ENCODE assay signal across 29 mouse cellular contexts in the genomic region with DNA sequence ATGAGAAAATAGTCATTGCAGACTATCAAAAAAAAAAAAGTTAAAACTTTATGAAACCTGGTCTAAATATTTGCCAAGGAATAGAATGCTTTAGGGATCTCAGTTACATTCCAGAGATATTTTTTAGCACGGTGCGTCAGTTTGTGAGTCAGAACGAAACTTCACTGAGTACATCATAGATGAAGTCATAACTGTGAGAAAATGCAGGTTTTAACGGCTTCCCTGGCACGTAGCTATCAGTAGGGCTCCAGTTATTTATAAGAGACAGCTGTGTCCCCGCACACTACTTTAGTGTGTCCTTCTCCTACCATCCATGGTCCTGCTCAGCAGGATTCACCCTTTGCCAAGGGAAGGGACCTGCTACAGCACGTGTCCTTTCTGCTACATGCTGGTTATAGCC. TPM values are rescaled to one million over a fixed set of nuclear protein-coding genes. Genes with fewer than 3 reads are reported as not detected.
DNase-seq lines count a peak whose midpoint lies in the region; ATAC-seq and TF ChIP-seq lines count a peak whose summit lies in the region.
"Had no signal": no experiment of that assay in that cellular context is flagged by ENCODE, and none has a peak within 500 bp of the region (broad histone marks: within the 10 kb centered on the region; RNA-seq: fewer than 3 reads in every experiment).

No protein-coding gene starts in this region.

- no peak overlapping the region for H3K4me3 ChIP-seq in limb, embryonic 13.5 days
- no peak overlapping the region for H3K4me3 ChIP-seq in limb, embryonic 10.5 days
- H3K4me3 ChIP-seq in myocyte: no peak overlapping the region
- H3K4me3 ChIP-seq: forebrain, embryonic 12.5 days; heart, embryonic 12.5 days; intestine, embryonic 15.5 days; limb, embryonic 15.5 days; liver, embryonic 13.5 days; neural tube, embryonic 15.5 days; stomach, embryonic 15.5 days had no signal

- peak; percentile 50 for ATAC-seq in limb, embryonic 13.5 days (ENCODE audit: low FRiP score, low read depth)
- ATAC-seq in Patski: peak; percentile 77
- ATAC-seq: CD4-positive, CD25-positive, alpha-beta regulatory T cell, adult 4 months; forebrain, postnatal 0 days; intestine, embryonic 15.5 days had no signal

- peaks cover 6% of the 10 kb centered on the region for H3K36me3 ChIP-seq in limb, embryonic 13.5 days
- peaks cover 19% of the 10 kb centered on the region for H3K36me3 ChIP-seq in limb, embryonic 10.5 days
- peaks cover 7% of the 10 kb centered on the region for H3K36me3 ChIP-seq in myocyte (ENCODE audit: control insufficient read depth, insufficient read depth)
- H3K36me3 ChIP-seq: heart, embryonic 12.5 days; intestine, embryonic 15.5 days; liver, embryonic 13.5 days; neural tube, embryonic 15.5 days; stomach, embryonic 15.5 days had no signal

- no peak overlapping the region for H3K4me2 ChIP-seq in limb, embryonic 13.5 days (replicated peaks)
- H3K4me2 ChIP-seq in myocyte (ENCODE audit: low read depth): peak overlapping the region; percentile 22
- H3K4me2 ChIP-seq: forebrain, embryonic 12.5 days; heart, embryonic 12.5 days; intestine, embryonic 15.5 days; limb, embryonic 15.5 days; liver, embryonic 13.5 days; neural tube, embryonic 15.5 days; stomach, embryonic 15.5 days had no signal

- peaks cover 27% of the 10 kb centered on the region for H3K4me1 ChIP-seq in limb, embryonic 13.5 days
- peaks cover 12% of the 10 kb centered on the region for H3K4me1 ChIP-seq in limb, embryonic 10.5 days
- H3K4me1 ChIP-seq: liver, embryonic 13.5 days had no signal

- TF ChIP-seq CTCF in Patski (IDR thresholded peaks at IDR 0.05): no peak

- H3ac ChIP-seq in myocyte (ENCODE audit: control insufficient read depth, insufficient read length): no peak overlapping the region

- no peak overlapping the region for H3K9ac ChIP-seq in limb, embryonic 13.5 days
- H3K9ac ChIP-seq: forebrain, embryonic 12.5 days; forebrain, postnatal 0 days; heart, embryonic 12.5 days; intestine, embryonic 15.5 days; limb, embryonic 15.5 days; liver, embryonic 13.5 days; neural tube, embryonic 15.5 days; stomach, embryonic 15.5 days had no signal

- peaks cover 79% of the 10 kb centered on the region for H3K79me2 ChIP-seq in myocyte (ENCODE audit: control insufficient read depth, insufficient read depth)

- DNase-seq in heart, adult 11 months: peak; percentile 53
- DNase-seq in heart, adult 8-10 months (ENCODE audit: low spot score): no peak
- no peak for DNase-seq in limb, embryonic 10.5 days (ENCODE audit: low spot score)
- DNase-seq in Patski (ENCODE audit: low read depth, low spot score): no peak
- DNase-seq in kidney, adult 18-20 months: no peak
- no peak for DNase-seq in lung, postnatal 36 days
- DNase-seq: adrenal gland, postnatal 10 days; cerebellum, adult 11 months; cerebellum, adult 9-10 months; forebrain, postnatal 0 days; gastrocnemius, postnatal 14 days; heart, postnatal 4 days; kidney, adult 8-10 months; kidney, postnatal 4 days; liver, embryonic 13.5 days; lung, adult 2 months; lung, postnatal 10 days; midbrain, embryonic 14.5 days; thymus, postnatal 14 days had no signal

- TF ChIP-seq POLR2A in myocyte (IDR thresholded peaks at IDR 0.05; ENCODE audit: insufficient read length, low read depth): no peak

- H3K27me3 ChIP-seq in limb, embryonic 13.5 days: no peaks in the 10 kb centered on the region
- H3K27me3 ChIP-seq in limb, embryonic 10.5 days (ENCODE audit: low read depth, poor library complexity, severe bottlenecking): no peaks in the 10 kb centered on the region
- no peaks in the 10 kb centered on the region for H3K27me3 ChIP-seq in Patski
- H3K27me3 ChIP-seq in myocyte (ENCODE audit: control insufficient read depth, insufficient read depth, insufficient read length): no peaks in the 10 kb centered on the region
- H3K27me3 ChIP-seq: forebrain, embryonic 12.5 days; heart, embryonic 12.5 days; intestine, embryonic 15.5 days; limb, embryonic 15.5 days; neural tube, embryonic 15.5 days; stomach, embryonic 15.5 days had no signal

- WGBS in limb, embryonic 13.5 days: 48% methylated on average over 7 of the region's 7 CpGs
- 89% methylated on average over 7 of the region's 7 CpGs for WGBS in limb, embryonic 10.5 days

- H3K9me3 ChIP-seq in limb, embryonic 13.5 days: no peaks in the 10 kb centered on the region
- no peaks in the 10 kb centered on the region for H3K9me3 ChIP-seq in limb, embryonic 10.5 days (replicated peaks)
- H3K9me3 ChIP-seq: forebrain, embryonic 12.5 days; heart, embryonic 12.5 days; intestine, embryonic 15.5 days; limb, embryonic 15.5 days; liver, embryonic 13.5 days; neural tube, embryonic 15.5 days; stomach, embryonic 15.5 days had no signal

- in situ Hi-C loops in Patski (cut with MboI; ENCODE audit: low pct_unique_long_range_greater_than_20kb): no loop called here

- no peak overlapping the region for H3K27ac ChIP-seq in limb, embryonic 13.5 days
- H3K27ac ChIP-seq in limb, embryonic 10.5 days: no peak overlapping the region
- H3K27ac ChIP-seq: forebrain, embryonic 12.5 days; intestine, embryonic 15.5 days; kidney, postnatal 0 days; limb, embryonic 15.5 days; liver, embryonic 13.5 days; neural tube, embryonic 15.5 days; stomach, embryonic 15.5 days had no signal

- CTCF ChIA-PET in Patski (lab: Charles Lee): interaction anchor here (1.0 kb wide), 1 partner anchor 26 kb away, joined by 3 read pairs; no protein-coding TSS in a partner anchor

- POLR2A ChIA-PET in Patski (lab: Charles Lee): interaction anchor here (0.6 kb wide), 1 partner anchor 84 kb away, joined by 3 read pairs; no protein-coding TSS in a partner anchor

TF ChIP-seq in myocyte, 11 proteins besides CTCF, POLR2A, EP300 and RAD21:
- TF ChIP-seq CEBPB (IDR thresholded peaks at IDR 0.05; ENCODE audit: insufficient read depth, poor library complexity, severe bottlenecking): no peak
- TF ChIP-seq SRF (IDR thresholded peaks at IDR 0.05; ENCODE audit: control insufficient read depth, insufficient read length, low read depth): no peak
- peak in 1 of 3 experiments; percentile 7 for TF ChIP-seq MYOG (IDR thresholded peaks at IDR 0.05; ENCODE audit: control insufficient read depth in 1 of 3, insufficient read depth in 1 of 3, insufficient read length in 2 of 3, low read depth in 2 of 3)
- TF ChIP-seq POLR2AphosphoS2 (IDR thresholded peaks at IDR 0.05; ENCODE audit: insufficient read length, low read depth): no peak
- peak; percentile 2 for TF ChIP-seq USF1 (IDR thresholded peaks at IDR 0.05; ENCODE audit: low read depth)
- TF ChIP-seq MYOD1 (IDR thresholded peaks at IDR 0.05; ENCODE audit: control insufficient read depth in 1 of 3, insufficient read length in 2 of 3, low read depth in 2 of 3): peak in 1 of 3 experiments; percentile 30
TF ChIP-seq in myocyte: peak in this region for 3.

RNA-seq across cellular contexts. Expression of a gene that starts 44.0 kb away (rescaled TPM):
- total RNA-seq in heart, adult 8-10 months (2022): under 1 TPM; 0.73 to 0.91 (median 0.83) TPM
- 51.6 and 58.8 TPM in 2 replicates for polyA plus RNA-seq in limb, embryonic 13.5 days (2015; fragmentation: Nextera tagmentation; extraction: Ambion mirVana)
- polyA plus RNA-seq in limb, embryonic 10.5 days (2016; fragmentation: Nextera tagmentation; extraction: Ambion mirVana): 41.1 and 43.1 TPM in 2 replicates
- polyA plus RNA-seq in Patski (2021) (113 TPM), myocyte (2012; fragmentation: generic; extraction: Trizol) (103 TPM)
